Mouse (Mus musculus): Measurements from ENCODE around the gene Cdc45. TPM values are rescaled to one million over a fixed set of nuclear protein-coding genes. Genes with fewer than 3 reads are reported as not detected.

The Cdc45 gene
- total RNA-seq, 2 experiments from 2014 or later: 1.7 to 1.9 TPM

DNA sequence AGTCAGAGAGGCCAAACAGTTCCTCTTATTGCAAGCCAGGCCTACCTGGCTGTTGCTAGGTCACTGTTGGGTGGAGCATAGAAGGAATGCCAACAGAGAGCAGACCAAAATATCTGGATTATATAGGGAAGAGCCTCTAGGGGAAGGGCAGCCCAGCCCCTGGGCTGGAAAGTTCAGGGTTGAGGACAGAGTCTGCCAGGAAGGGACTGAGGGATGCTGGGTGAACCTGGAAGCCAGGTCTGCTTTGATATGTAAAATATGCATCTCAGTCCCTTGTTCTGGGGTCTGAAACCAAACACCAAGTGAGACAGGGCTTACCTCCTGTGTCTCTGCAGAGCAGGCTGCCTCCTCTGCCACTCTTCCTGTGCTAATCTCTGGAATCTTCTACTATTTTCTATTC is 73.5 kb downstream of the Cdc45 start:
- no peak for DNase-seq (ENCODE audit: extremely low spot score in 1 of 2, low spot score in 1 of 2)

DNA sequence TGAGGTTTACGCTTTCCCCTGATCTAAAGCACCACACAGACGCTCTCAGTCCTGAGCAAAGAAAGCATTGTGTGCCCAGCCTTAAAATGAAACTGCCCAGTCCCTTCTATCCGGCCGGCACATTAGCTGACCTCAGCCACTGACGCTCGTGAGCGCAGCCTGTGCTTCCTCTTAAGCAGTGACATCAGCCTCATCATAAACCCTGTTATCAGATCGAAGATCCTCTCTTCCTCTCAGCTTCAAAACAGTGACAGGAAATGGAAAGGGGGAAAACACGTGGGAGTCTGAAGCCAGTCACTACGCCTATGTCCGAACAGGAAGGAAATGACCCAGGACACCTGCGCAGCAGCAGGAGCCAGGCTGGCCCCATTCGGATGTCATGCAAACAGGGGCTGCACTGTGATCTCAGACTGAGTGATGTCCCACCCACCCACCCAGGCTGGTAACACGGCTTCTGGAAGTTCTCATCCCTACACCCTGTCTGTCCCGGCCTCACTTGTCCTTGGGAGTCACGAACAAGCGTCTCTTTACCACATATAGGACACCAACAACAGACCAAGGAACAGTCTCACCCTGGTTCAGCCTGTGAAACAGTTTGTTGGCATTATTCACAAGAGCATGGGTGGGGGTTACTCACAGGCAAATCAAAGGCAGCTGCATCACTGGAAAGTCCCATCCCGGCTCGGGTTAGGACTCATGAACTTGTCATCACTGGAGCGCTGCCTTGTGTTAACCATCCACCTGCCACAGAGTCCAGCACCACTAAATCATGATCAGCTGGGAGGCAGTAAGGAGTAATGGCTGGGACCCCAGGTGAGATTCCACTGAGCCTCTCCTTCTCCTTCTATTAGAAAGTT is 78.5 kb downstream of the Cdc45 start:
- DNase-seq (ENCODE audit: extremely low spot score in 1 of 2, low spot score in 1 of 2): no peak

DNA sequence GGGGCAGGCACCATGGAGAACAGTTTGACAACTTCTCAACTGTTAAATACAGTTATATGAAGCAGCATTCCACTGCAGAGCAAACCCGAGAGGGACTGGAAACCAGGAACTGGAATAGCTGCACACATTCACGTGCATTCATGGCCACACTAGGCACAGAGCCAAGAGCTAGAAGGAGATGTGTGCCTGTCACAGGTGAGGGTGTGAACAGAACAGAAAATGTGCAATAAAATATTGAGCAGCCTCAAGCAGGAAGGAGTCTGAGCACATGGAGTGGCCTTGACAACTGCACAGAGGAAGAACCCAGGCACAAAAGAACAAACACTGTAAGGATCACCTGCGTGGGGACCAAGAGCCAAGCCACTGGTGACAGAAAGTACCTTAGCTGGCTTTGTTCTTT is 81.1 kb downstream of the Cdc45 start:
- DNase-seq (ENCODE audit: extremely low spot score in 1 of 2, low spot score in 1 of 2): no peak

Other genes with a start within 250 kb of the Cdc45 start
- under 1 TPM; 0.77 to 0.91 TPM for gene Tbx1, start 221.3 kb downstream of the Cdc45 start, total RNA-seq (2021)
- 1 to 10 TPM; 1.2 TPM for gene Gp1bb, start 189.6 kb downstream of the Cdc45 start, total RNA-seq (2021)
- gene Gm49601, start 185.6 kb downstream of the Cdc45 start, total RNA-seq (2021): 100 to 1,000 TPM; 179 to 190 TPM
- gene Sept5, start 182.0 kb downstream of the Cdc45 start, total RNA-seq (2021): 100 to 1,000 TPM; 600 to 645 TPM
- gene Cldn5, start 35.1 kb downstream of the Cdc45 start, total RNA-seq (2021): 10 to 100 TPM; 53.6 to 57.3 TPM
- gene Ufd1, start 208 bp downstream of the Cdc45 start, total RNA-seq (2021): 100 to 1,000 TPM; 101 to 103 TPM
- gene 2510002D24Rik, start 24.6 kb upstream of the Cdc45 start, total RNA-seq (2021): 10 to 100 TPM; 23.8 to 28.2 TPM
- 1 to 10 TPM; 7.7 to 9.8 TPM for gene Gm28539, start 24.6 kb upstream of the Cdc45 start, total RNA-seq (2021)
- 10 to 100 TPM; 32.7 to 33.9 TPM for gene Mrpl40, start 64.9 kb upstream of the Cdc45 start, total RNA-seq (2021)
- 10 to 100 TPM; 75.3 to 83.8 TPM for gene Hira, start 65.0 kb upstream of the Cdc45 start, total RNA-seq (2021)

Data from layer of hippocampus, postnatal 25 days (tissue).